Mouse (Mus musculus): ENCODE data around the gene Ccpg1os.

Gene Ccpg1os

GRCm38 (mm10) chr9:72985250-72986220 lies at the start of gene Ccpg1os, which contains the start of gene Ccpg1:
TSS of gene Ccpg1os (minus strand) at chr9:72985382.
TSS of gene Ccpg1 (plus strand) at chr9:72985429.
- in situ Hi-C loops (cut with MboI, MseI) = no loop called here

GRCm38 (mm10) chr9:73033406-73033805 lies 48.2 kb upstream of the Ccpg1os start:
- in situ Hi-C loops (cut with MboI, MseI) = no loop called here

GRCm38 (mm10) chr9:73031421-73031820 lies 46.2 kb upstream of the Ccpg1os start:
- in situ Hi-C loops (cut with MboI, MseI) = no loop called here

GRCm38 (mm10) chr9:73030443-73030842 lies 45.3 kb upstream of the Ccpg1os start:
- in situ Hi-C loops (cut with MboI, MseI) = no loop called here

GRCm38 (mm10) chr9:73025818-73026636 lies 40.8 kb upstream of the Ccpg1os start:
- in situ Hi-C loops (cut with MboI, MseI) = no loop called here

GRCm38 (mm10) chr9:73020566-73021097 lies 35.5 kb upstream of the Ccpg1os start:
- in situ Hi-C loops (cut with MboI, MseI) = no loop called here

GRCm38 (mm10) chr9:73019841-73020240 lies 34.7 kb upstream of the Ccpg1os start:
- in situ Hi-C loops (cut with MboI, MseI) = no loop called here

GRCm38 (mm10) chr9:73014724-73015123 lies 29.5 kb upstream of the Ccpg1os start:
- in situ Hi-C loops (cut with MboI, MseI) = no loop called here

- in situ Hi-C loops (cut with MboI, MseI) = no loop called here
These were observed 27.4 kb upstream of the Ccpg1os start for GRCm38 (mm10) chr9:73012629-73013028.

GRCm38 (mm10) chr9:73008384-73008783 lies 23.2 kb upstream of the Ccpg1os start:
- in situ Hi-C loops (cut with MboI, MseI) = no loop called here

GRCm38 (mm10) chr9:73006175-73006574 lies 21.0 kb upstream of the Ccpg1os start:
- in situ Hi-C loops (cut with MboI, MseI) = no loop called here

GRCm38 (mm10) chr9:73005106-73005505 lies 19.9 kb upstream of the Ccpg1os start:
- in situ Hi-C loops (cut with MboI, MseI) = no loop called here

GRCm38 (mm10) chr9:73004076-73004475 lies 18.9 kb upstream of the Ccpg1os start:
- in situ Hi-C loops (cut with MboI, MseI) = no loop called here

GRCm38 (mm10) chr9:73002177-73002576 lies 17.0 kb upstream of the Ccpg1os start:
- in situ Hi-C loops (cut with MboI, MseI) = no loop called here

- in situ Hi-C loops (cut with MboI, MseI) = no loop called here
These were observed 16.3 kb upstream of the Ccpg1os start for GRCm38 (mm10) chr9:73001314-73002011.

- in situ Hi-C loops (cut with MboI, MseI) = no loop called here
These were observed 15.3 kb upstream of the Ccpg1os start for GRCm38 (mm10) chr9:73000487-73000886.

GRCm38 (mm10) chr9:72996806-72997205 lies 11.6 kb upstream of the Ccpg1os start:
- in situ Hi-C loops (cut with MboI, MseI) = no loop called here

GRCm38 (mm10) chr9:72996167-72996566 lies 11.0 kb upstream of the Ccpg1os start:
- in situ Hi-C loops (cut with MboI, MseI) = no loop called here

- in situ Hi-C loops (cut with MboI, MseI) = no loop called here
These were observed 7.4 kb upstream of the Ccpg1os start for GRCm38 (mm10) chr9:72992576-72992975.

- in situ Hi-C loops (cut with MboI, MseI) = no loop called here
These were observed 6.2 kb upstream of the Ccpg1os start for GRCm38 (mm10) chr9:72991420-72991819.

GRCm38 (mm10) chr9:72988706-72989105 lies 3.5 kb upstream of the Ccpg1os start:
- in situ Hi-C loops (cut with MboI, MseI) = no loop called here
